Mouse (Mus musculus): Measurements from ENCODE around the gene Pus3. TPM values are rescaled to one million over a fixed set of nuclear protein-coding genes. Genes with fewer than 3 reads are reported as not detected.

The Pus3 gene
- polyA plus RNA-seq, 1 experiment: 2.4 TPM

Other genes starting within 250 kb of the Pus3 start
- gene Cdon, start 137.5 kb upstream of the Pus3 start, polyA plus RNA-seq (2012; rRNA removed): 18.4 and 19.6 TPM in 2 replicates
- 0.04 TPM in 1 of 2 replicates, not detected in the other for gene Gm1113, start 40.3 kb upstream of the Pus3 start, polyA plus RNA-seq (2012; rRNA removed)
- gene Ddx25, start 67 bp upstream of the Pus3 start, polyA plus RNA-seq (2012; rRNA removed): 0.15 and 0.25 TPM in 2 replicates
- gene Pate2, start 11.7 kb downstream of the Pus3 start, polyA plus RNA-seq (2012; rRNA removed): 40.8 and 43.4 TPM in 2 replicates
- gene Hyls1, start 11.8 kb downstream of the Pus3 start, polyA plus RNA-seq (2012; rRNA removed): 5.1 and 6.3 TPM in 2 replicates
- gene Pate4, start 53.3 kb downstream of the Pus3 start, polyA plus RNA-seq (2012; rRNA removed): 0.99 and 2.5 TPM in 2 replicates
- 33.8 and 35.7 TPM in 2 replicates for gene Pate3, start 89.6 kb downstream of the Pus3 start, polyA plus RNA-seq (2012; rRNA removed)
- 55.1 and 80.8 TPM in 2 replicates for gene Pate1, start 128.8 kb downstream of the Pus3 start, polyA plus RNA-seq (2012; rRNA removed)
- 14.9 and 24.8 TPM in 2 replicates for gene Gm17677, start 182.5 kb downstream of the Pus3 start, polyA plus RNA-seq (2012; rRNA removed)
- gene Gm17727, start 219.5 kb downstream of the Pus3 start, polyA plus RNA-seq (2012; rRNA removed): 127 and 133 TPM in 2 replicates
- gene Gm27235, start 231.5 kb downstream of the Pus3 start, polyA plus RNA-seq (2012; rRNA removed): 7.9 and 9.5 TPM in 2 replicates
- gene D730048I06Rik, start 231.5 kb downstream of the Pus3 start, polyA plus RNA-seq (2012; rRNA removed): 156 and 268 TPM in 2 replicates